Mouse (Mus musculus): ENCODE measurements around the gene Nfia. TPM values are rescaled to one million over a fixed set of nuclear protein-coding genes. Genes with fewer than 3 reads are reported as not detected.
A peak's percentile ranks its signal among the peaks of the same experiment; 100 is the strongest.

Gene Nfia
- total RNA-seq, 2 experiments from 2014 or later: 54.8 to 59.7 TPM

DNA sequence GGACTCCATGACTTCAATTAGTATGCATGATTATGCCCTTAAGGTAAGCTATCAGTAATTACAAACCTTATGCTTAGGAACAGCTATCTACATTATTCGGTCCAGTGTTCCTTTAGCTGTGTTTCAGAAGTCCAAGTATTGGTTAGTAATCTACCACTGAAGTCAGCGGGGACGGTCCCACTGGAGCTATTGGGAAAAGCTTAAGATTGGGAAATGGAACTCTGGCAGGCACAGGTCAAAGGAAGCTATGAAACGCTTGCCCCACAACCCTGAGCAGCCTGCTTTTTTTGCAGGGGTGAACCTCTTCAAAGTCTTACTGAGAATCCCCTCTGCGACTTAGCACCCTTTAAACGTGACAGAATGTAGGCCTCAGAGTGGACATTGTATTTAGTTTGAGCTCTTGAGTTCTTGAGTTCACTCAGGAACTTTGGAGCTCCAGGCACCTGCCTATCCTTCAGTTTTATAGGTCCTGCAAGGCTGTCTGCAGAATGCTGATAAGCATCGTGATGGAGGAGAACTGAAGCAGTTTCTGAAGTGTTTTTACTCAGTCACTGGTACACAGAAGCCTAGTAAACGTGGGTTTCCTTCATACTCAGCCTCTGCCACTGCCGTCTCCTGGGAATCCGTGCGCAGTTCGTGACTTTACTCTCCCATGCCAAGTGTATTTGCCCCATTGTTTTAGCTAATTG, 127.9 kb downstream of the Nfia start:
- DNase-seq (ENCODE audit: low spot score in 2 of 2): no peak

DNA sequence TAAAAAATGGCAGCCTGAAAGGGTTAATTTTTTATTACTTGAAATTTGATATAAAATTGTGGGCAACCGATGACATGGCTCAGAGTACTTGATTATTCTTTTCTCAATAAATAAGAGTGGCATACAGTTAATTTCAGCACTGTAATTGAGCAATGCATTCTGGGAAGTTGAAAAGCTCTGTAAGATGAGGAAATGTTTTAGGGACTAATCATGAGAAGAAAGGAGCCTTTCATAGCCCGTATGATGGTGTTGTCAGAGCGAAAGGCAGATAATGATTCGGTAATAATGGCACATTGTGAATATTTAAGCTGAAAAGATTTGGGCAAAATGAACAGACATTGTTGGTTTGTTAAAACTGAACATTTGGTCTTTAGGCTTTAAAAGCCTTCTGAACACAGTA, 133.3 kb downstream of the Nfia start:
- no peak for DNase-seq (ENCODE audit: low spot score in 2 of 2)

DNA sequence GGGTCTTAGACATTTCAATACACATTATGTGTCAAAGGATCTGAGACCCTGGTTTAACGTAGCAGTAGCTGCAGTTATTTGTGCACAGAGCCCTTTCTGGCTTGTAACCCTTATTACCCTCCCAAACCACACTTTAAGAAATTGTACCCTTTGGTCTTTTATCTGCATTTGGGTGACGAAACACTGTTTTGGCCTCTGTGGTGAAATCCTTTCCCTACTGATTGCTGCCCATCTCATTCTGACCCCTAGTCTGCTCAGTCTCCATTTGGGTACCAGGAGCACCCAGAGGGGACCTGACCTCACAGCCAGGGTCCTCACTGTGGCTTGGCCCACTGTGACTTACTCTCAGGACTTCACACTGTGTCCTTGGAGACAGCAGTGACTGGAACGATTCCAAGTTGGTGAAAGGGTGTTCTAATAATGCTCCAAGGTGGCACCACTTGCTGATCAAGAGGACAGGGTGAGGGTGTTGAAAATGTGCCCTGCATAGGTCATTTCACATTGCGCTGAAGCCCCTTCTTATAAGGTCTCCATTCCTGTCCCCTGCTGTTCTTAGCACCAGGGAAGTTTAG, 136.1 kb downstream of the Nfia start:
- no peak for DNase-seq (ENCODE audit: low spot score in 2 of 2)

DNA sequence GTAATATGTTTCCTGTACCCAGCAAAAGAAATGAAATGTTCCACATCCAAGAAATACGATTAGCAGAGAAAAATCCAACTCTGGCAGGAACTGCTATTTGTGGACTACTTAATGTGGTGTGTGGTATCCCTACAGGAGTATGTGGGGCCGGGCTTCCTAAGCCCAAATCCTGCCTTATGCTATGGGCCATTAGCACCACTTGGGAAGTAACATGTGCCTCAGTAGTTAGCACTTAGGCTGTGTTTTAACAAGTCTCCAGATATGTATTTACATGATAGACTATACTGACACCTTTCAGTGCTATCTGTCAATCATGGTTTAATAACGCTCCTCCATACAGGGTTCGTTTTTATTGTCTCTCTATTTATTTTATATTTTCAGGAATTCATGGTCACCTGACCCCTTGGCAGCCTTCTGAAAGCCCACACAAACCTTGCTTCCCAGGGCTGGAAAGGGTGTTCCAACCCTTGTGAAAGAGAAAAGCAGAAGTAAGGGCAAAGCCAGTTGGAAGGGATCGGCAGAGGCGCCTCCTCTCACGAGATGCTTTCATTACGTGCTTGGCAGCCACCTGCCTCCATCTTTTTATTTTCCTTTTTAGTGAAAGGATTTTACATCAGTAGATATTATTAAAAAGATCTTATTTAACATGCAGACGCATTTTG, 137.7 kb downstream of the Nfia start:
- no peak for DNase-seq (ENCODE audit: low spot score in 2 of 2)

DNA sequence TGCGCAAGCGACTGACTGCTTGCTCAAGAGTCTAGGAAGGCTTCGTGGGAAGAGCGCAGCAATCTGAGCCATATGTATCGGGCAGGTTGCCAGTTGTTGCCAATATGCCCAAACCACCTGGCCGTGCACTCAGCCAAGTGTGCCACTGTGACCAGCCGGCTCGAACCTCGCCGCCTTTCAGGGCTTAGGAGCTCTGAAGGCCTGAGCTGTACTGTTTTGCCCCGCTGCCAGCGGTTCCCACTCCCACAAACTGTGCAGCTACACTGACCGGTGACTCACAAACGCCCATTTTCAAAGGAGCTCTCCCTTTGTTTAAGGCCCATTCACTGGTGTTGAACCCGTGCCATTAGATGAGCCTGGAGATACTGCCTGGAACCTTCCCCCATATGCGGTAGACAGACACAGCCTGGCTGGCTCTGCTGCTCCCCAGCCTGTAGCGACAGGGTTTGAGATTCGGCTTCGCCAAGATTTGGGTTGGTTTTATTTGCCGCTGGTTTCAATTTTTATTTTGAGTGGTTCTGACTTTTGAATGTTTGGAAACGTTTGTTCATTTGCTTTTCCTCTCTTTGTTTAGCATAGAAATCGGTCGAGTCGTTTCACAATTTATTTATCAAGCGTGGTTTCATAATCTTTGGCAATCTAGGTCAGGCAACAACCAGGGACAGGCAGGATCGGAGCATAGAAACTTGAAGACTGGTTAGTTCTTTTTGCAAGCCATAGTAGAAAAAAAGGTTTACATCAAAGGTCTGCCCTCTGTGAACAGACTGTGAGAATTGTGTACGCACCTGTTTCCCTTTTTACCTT, 138.4 kb downstream of the Nfia start:
- peak; percentile 53 to 68 for DNase-seq (ENCODE audit: low spot score in 2 of 2)

DNA sequence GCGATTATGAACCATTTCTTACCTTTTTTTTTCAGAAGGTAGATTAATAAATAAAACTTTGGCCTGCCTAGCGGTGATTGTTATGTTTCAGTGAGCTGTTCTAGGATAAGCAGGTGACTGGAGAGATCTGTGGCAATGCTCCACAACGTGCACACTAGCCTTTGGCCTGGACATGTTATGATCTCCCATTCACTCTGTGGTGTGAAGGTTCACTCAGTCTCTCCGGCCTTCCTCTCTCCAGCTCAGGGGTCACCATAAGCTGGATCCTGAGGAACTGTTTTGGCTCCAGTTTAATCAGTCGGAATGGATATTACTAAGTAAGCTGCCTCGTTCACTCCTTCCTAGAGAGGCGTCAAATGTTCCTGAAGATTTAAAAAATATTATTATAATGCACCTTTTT, 139.2 kb downstream of the Nfia start:
- no peak for DNase-seq (ENCODE audit: low spot score in 2 of 2)

DNA sequence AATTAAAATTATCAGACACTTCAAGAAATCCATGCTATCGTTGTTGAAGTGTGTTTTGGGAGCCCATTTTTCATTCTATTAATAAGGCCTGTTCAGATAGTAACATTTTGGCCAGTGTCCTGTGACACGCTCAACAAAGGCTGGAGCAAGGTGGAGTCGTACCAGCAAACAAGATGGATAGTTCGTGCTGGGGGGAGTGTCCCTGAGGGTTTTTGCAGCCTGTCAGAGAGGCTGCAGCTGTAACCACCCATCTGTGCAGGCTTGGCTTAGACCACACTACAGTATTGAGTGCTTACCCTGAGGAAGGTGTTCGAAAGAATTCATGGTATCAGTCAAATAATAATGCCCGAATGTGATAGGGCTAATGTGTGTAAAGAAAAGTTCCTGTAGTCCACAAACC, 139.6 kb downstream of the Nfia start:
- DNase-seq (ENCODE audit: low spot score in 2 of 2): no peak

DNA sequence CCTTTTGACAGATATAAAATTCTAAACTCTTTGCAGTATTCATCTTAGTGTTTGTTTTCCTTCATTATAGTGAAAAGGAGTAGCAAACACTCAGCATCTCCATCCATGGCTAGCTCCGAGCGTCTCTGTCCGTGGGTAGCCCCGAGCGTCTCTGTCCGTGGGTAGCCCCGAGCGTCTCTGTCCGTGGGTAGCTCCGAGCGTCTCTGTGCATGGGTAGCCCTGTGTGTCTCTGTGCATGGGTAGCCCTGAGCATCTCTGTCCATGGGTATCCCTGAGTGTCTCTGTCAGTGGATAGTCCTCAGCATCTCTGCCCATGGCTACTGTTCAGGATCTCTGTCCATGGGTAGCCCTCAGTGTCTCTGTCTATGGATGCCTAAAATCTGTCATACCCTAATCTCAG, 140.0 kb downstream of the Nfia start:
- no peak for DNase-seq (ENCODE audit: low spot score in 2 of 2)

DNA sequence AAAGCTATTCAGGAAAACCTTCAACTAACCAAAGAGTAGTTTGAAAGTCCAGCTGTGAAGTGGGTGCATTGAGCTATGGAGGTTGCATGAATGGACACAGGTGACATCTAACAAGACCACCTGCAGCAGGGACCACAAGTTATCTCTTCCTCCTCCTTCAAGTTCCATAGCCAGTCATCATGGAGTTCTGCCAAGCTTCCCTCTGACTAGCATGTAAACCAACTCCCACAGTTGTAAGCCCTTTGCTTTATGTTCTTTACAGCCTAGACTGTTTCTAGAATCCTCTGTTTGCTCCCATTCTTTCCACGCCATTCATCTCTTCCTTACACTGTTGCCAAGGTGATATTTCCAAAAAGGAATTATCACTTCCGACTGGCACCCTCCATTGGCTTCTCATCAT, 141.8 kb downstream of the Nfia start:
- DNase-seq (ENCODE audit: low spot score in 2 of 2): no peak

DNA sequence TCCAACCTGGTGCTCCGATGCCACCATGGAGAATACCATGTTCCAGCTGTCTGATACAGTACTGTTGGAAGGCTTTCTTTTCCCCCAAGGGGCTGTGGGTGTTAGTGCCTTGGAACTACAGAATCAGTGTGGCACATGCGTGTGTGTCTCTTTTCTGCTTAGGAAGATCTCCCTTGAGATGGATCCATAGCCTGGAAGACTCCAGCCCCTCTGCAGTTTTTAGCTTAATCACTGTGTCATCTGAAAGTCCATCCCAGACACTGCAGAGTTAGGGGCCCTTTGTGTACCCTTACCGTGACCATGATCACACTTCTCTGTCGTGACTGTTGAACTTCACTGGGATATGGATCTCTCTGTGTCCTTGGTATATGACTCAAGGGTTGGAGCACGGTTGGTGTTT, 142.2 kb downstream of the Nfia start:
- no peak for DNase-seq (ENCODE audit: low spot score in 2 of 2)

DNA sequence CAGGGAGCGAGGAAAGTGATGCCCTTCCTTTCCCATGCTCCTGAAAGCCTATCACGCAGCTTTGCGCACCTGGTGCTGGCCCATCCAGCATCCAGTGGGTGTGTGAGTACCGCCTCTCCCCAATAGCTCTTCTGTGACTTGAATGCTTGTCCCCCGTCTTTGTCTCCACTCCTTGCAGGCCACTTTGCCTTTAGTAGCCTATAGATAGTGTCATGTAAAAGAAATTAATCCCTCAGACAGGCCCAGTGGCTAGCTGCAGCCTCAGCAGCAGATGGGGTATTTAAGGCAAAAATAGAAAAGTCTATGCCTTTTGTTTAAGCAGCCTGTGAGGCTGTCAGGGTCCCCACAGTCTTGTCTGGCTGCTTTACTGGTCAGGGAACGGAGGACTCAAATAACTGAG, 145.0 kb downstream of the Nfia start:
- DNase-seq (ENCODE audit: low spot score in 2 of 2): no peak

DNA sequence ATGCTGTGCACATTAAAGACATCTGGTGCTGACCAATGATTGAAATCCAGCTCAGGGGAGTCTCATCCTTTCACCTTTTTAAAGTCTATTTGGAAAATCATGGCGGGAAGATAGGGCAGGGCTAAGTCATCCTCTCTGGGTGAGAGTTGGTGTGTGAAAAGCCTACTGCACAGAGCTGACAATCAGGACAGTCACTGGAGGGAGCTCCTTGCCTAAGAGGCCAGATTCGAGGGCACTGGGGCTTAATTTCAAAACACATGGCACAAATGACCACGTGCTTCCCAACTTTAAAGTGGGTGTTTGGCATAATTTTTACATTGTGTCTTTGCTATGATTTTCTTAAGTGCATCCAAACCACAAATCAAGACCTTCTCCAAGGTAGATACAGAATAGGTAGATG, 146.1 kb downstream of the Nfia start:
- no peak for DNase-seq (ENCODE audit: low spot score in 2 of 2)

DNA sequence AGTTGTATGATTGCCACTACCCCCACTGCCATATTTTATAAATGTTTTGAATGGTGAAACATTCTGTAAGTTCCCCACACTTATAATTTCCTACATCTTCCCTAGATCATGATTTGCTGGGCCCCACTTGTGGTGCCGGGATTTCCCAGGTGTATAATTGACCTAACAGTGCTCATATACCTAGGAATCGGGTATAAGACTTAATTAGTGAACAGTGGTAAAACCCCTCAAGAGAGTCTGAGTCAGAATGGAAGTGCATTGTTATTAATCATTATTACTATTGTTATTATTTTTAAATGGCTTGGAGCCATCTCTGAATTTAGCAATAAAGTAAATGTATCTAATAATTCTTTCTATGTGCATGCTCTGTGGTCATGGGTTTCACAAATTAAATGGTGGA, 147.2 kb downstream of the Nfia start:
- no peak for DNase-seq (ENCODE audit: low spot score in 2 of 2)

DNA sequence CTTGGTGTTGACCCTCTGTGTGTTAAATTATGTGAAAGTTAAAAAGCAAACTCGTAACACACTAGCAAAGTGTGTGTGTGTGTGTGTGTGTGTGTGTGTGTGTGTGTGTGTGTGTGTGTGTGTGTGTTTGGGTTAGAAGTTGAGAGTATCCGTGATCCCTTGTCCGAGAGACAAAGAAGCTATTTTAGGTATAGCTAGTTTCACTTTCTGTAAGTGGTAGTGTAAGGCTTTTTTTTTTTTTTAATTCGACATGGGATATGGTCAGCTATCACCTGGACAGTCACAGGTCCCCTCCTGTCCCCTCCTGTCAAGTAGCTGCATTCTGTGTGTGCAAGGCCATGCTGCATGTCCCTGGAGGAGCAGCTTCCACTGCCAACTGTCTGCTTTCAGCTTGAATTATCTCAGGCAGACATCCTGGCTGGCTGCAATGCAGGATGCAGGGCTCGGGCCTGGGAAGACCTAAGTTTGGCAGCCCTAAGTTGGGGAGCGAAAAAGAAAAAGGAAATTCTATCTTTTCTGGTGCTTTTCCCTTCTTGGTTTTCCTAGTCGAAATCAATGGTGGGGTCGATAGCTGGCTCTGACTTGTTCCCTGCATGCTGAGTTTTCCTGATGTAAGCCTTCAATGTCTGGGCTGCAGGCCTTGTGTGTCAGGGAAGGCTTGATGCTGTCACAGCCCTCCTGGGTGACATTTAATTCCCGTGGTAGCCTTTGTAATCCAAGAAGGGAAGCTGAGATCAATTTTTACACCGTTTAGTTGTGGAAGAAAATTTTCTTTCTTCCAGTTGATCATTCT, 147.9 kb downstream of the Nfia start:
- DNase-seq (ENCODE audit: low spot score in 2 of 2): no peak

DNA sequence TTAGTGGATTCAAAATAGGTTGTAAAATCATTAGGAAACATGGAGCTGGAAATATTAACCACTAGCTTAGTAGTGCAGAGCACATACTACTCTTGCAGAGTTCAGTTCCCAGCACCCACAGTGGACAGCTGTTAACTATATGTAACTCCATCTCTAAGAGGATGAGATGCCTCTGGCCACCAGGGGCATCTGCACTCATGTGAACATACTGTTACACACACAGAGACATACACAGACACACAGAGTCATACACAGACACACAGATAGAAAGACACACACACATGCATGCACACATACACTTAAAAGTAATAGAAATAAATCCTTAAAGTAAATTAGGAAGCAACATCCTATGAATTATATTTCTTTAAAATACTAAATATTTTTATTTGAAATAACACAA, 149.1 kb downstream of the Nfia start:
- no peak for DNase-seq (ENCODE audit: low spot score in 2 of 2)

DNA sequence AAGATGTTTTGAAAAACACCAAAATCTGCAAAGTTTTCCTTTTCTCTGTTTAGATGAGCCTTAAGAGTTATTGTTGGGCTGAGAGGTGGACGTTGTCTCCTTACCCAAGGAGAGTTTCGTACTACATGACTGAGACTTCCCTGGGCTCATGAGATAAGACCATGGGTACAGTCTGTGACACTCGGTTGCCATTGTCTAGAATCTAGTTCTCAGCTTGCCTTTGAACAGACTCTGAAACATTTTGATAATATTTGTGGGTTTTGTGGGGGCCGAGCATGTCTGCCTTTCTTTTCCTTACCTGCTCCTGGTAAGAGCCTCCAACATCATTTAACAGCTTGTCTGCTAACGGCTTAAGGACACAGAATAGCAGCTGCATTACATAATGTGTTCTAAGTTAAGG, 150.7 kb downstream of the Nfia start:
- DNase-seq (ENCODE audit: low spot score in 2 of 2): no peak

DNA sequence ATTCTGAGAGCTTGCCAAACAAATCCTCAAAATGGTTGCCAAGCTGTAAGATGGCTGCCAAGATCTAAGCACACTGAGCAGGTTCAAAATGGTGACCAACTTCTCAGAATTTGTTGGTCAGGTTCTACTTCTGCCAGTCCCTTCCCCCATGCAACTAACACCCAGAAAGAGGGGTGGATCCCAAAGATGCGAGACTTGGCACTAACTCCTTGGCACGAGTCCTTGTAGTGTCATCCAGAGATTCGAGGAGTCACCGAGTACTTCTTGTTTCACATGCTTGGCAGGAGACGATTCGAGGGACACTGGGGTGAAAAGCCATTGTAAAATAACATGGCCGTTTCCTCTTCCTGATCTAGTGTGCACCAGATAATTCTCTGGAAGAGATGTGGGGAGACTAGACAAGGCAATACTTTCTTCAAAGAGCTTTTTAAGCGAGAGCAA, 151.4 kb downstream of the Nfia start:
- DNase-seq (ENCODE audit: low spot score in 2 of 2): no peak

DNA sequence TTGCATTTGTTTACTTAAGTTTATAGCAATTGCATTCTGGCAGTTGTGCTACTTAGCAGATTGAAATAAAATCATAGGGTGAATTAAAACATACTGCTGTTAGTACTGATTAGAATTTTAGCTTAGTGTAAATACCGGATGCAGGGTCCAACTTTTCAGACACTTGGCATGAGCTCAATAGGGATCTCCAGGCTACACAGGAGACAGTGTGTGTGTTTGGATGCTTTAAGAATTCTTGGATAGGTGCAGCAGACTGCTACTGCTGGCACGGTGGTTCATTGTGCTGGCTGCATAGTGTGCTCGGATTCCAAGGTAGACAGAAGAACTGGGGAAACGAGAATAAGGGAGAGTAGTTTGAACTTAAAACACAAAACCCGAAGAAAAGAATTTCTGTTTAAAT, 151.9 kb downstream of the Nfia start:
- no peak for DNase-seq (ENCODE audit: low spot score in 2 of 2)

DNA sequence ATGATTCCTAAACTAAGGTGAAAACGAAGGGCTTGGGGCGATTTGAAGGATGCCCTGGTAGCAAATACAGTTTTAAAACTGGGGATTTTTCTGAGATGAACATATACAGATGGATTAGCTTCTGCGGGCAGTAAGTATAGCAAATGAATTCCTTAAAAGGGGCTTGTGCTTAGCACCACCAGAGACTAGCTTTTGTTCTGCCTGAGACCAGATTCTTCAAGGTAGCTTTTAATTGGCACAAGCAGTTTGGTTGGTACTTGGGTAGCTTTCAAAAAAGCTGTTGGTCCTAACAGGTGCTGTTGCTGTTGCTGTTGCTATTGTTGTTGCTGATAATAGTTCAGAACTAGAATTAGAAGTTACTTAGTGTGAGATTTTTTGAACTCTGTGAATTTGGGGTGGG, 152.3 kb downstream of the Nfia start:
- DNase-seq (ENCODE audit: low spot score in 2 of 2): no peak

DNA sequence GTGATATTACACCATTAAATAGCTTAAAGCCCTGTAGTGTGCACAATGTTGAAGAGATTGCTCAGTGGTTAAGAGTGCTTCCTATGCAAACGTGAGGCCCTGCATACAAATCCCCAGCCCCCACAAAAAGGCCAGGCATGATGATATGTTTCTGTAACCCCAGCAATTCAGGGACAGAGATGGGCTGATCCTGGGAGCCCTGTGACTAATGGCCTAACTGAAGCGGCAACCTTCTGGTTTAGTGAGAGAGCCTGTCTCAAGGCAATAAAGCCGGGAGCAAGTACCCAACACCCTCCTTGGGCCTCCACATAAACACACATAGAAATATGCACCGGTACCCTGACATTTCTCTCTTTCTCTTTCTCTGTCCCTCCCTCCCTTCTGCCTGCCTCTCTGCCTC, 153.1 kb downstream of the Nfia start:
- no peak for DNase-seq (ENCODE audit: low spot score in 2 of 2)

DNA sequence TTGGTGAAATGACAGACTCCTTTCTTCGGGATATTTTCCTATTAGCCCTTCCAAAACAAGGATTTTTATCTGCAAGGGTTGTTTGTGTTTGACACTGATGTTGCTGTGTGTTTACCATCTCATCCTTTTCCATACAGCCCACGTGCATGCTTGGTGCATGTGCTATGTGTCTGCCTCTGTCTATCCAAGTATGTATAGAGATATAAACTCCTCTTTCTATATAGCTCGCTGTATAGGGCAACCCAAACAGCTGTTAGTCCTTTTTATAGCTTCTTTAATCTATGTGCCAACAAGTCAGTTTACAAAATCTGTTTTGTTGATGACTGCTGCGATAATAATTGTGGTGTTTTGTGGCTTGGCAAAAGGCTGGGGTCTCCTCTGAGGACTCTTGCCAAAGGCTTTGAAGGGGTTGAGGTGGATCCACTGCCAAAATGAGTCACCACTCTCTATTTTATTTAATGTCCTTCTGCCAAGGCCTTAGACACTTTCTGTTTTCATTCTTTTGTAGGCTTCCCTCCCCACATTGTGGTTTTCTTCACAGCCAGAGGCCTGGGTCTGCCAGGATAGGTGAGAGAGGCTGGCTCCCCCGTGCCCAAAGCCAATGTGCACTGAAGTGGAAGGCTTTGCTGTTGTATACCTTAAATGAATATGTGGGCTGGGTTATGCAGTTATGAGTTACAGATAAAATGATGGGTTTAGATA, 154.2 kb downstream of the Nfia start:
- no peak for DNase-seq (ENCODE audit: low spot score in 2 of 2)

All from left cerebral cortex, adult 18-20 months (tissue).